Mouse (Mus musculus): Measurements from ENCODE around the gene Zfp526. TPM values are rescaled to one million over a fixed set of nuclear protein-coding genes. Genes with fewer than 3 reads are reported as not detected.

Gene Zfp526
- polyA plus RNA-seq, 2 experiments, result 2.1 to 4.9 TPM

DNA sequence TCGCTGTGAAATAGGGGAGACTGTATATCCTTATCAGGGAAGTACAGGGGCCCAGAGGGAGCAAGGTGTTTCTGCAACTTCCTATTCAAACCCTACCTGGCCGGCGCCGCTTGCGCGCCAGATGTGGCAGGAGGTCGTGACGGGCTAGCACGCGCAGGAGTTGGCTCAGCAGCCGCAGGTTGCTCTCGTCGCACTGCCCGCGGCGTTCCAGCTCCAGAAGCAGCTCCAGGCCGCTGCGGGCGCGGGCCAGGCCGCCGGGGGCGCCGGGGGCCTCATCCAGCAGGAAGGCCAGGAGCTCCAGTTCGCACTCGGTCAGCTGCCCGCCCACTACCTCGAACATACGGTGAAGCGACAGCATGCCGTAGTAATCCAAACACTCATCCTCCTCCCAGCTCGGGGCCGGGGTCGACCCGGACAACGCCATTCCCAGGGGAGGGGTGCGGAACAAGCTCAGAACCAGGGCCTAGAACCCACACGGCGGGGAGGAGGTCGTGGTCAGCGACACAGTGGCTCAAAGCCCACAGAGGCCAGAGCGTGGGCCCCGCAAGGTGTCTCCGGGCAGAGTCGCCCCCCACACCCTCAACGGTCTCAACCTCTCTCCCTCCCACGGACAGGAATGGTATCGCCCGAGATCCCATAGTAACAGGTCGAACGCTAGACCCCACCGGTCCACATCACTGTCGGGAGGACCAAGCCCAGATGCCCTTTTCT, 2.4 kb upstream of the Zfp526 start:
- Histone ChIP-seq H3K9me3 (ENCODE audit: control insufficient read depth, low read length) (no peaks in the 10 kb centered on the region), H3K4me1 (replicated peaks; ENCODE audit: control insufficient read depth in 2 of 2, insufficient read depth in 2 of 2, low read length in 1 of 2) (peaks cover 35% of the 10 kb centered on the region in 2 experiments), H3K27me3 (ENCODE audit: control insufficient read depth, insufficient read depth, low read length) (no peaks in the 10 kb centered on the region), H3K4me3 (ENCODE audit: insufficient read depth in 1 of 2, low read depth in 2 of 2, low read length in 2 of 2) (peak overlapping the region; percentile 87 to 99), H3K4me2 (ENCODE audit: low read depth) (peak overlapping the region; percentile 86), H3K36me3 (replicated peaks; ENCODE audit: control insufficient read depth, insufficient read depth, low read depth) (peaks cover 53% of the 10 kb centered on the region), H3K27ac (peak overlapping the region; percentile 98), H3K9ac (replicated peaks) (peak overlapping the region; percentile 99)
- TF ChIP-seq CTCF (IDR thresholded peaks at IDR 0.05; ENCODE audit: low read depth) (peak; percentile 36), EP300 (IDR thresholded peaks at IDR 0.05; ENCODE audit: low read depth) (no peak)
- no peak for DNase-seq (ENCODE audit: low read depth in 3 of 3, low spot score in 3 of 3)
- WGBS (ENCODE audit: insufficient replicate concordance), result under 1% methylated on average over 53 of the region's 53 CpGs
- peak; percentile 25; the same call in 1 of the 2 replicates for ATAC-seq (ENCODE audit: insufficient read depth)

DNA sequence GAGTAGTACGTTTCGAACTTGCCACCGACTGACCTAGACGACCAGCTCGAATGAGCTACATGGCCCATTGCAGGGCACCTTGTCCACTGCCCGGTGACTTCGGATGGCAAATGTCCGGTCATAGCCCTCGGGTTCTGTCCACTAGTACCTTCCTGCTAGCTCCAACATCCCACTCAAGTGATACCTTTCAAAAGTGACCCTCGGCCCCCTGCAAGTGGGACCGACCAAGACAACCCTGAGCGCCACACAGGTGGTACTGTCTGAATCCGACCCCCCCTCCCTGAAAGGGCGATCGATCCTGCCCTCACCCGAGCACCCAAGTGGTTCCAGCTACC, 1.8 kb upstream of the Zfp526 start:
- peak overlapping the region; percentile 99 for H3K9ac ChIP-seq (replicated peaks)
- H3K27me3 ChIP-seq (ENCODE audit: control insufficient read depth, insufficient read depth, low read length), result no peaks in the 10 kb centered on the region
- DNase-seq (ENCODE audit: low read depth in 3 of 3, low spot score in 3 of 3), result no peak
- peak overlapping the region; percentile 98 for H3K27ac ChIP-seq
- H3K4me3 ChIP-seq (ENCODE audit: insufficient read depth in 1 of 2, low read depth in 2 of 2, low read length in 2 of 2), result peak overlapping the region; percentile 87 to 99
- H3K36me3 ChIP-seq (replicated peaks; ENCODE audit: control insufficient read depth, insufficient read depth, low read depth), result peaks cover 53% of the 10 kb centered on the region
- no peaks in the 10 kb centered on the region for H3K9me3 ChIP-seq (ENCODE audit: control insufficient read depth, low read length)
- ATAC-seq (ENCODE audit: insufficient read depth), result no peak
- under 1% methylated on average over 16 of the region's 16 CpGs for WGBS (ENCODE audit: insufficient replicate concordance)
- peaks cover 35% of the 10 kb centered on the region in 2 experiments for H3K4me1 ChIP-seq (replicated peaks; ENCODE audit: control insufficient read depth in 2 of 2, insufficient read depth in 2 of 2, low read length in 1 of 2)
- TF ChIP-seq CTCF (IDR thresholded peaks at IDR 0.05; ENCODE audit: low read depth) (no peak), EP300 (IDR thresholded peaks at IDR 0.05; ENCODE audit: low read depth) (0 out of 2 replicates have a peak, but pooled peaks have one; percentile 12)
- peak overlapping the region; percentile 86 for H3K4me2 ChIP-seq (ENCODE audit: low read depth)

DNA sequence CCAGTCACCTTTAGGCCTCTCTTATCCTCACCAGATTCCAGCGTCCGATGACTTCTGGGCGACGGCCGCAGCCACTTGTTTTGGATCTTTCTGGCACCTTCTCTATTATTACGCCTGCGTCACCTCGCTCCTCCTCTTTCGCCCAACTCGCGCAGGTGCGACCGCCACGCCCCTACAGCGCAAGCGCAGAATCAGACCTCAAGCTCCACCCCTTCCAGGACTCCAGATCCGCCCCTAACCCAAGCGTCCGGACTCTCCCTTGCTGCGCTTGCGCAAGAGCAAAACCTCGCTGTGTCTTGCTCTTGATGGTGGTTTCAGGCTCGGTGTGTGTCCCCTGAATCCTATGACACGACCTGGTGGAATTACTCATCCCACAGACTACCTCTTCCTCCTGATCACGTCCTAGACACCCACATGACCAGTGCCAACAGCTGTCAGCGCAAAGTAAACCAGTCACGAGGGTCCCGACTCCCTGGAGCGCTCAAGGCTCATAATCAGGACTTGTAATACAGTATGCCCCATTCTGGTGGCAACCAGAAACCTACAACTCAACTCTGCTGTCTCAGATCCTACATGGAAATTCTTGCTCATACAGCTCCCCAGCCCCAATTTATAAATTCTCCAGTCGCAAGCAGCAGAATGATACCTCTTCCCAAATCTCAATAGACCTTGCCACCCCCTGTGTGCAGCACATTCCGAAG, 1.3 kb upstream of the Zfp526 start:
- Histone ChIP-seq H3K9me3 (ENCODE audit: control insufficient read depth, low read length) (no peaks in the 10 kb centered on the region), H3K4me1 (replicated peaks; ENCODE audit: control insufficient read depth in 2 of 2, insufficient read depth in 2 of 2, low read length in 1 of 2) (peaks cover 35% of the 10 kb centered on the region in 2 experiments), H3K27ac (peak overlapping the region; percentile 99), H3K4me3 (ENCODE audit: insufficient read depth in 1 of 2, low read depth in 2 of 2, low read length in 2 of 2) (peak overlapping the region; percentile 87 to 99), H3K36me3 (replicated peaks; ENCODE audit: control insufficient read depth, insufficient read depth, low read depth) (peaks cover 53% of the 10 kb centered on the region), H3K9ac (replicated peaks) (peak overlapping the region; percentile 99), H3K4me2 (ENCODE audit: low read depth) (peak overlapping the region; percentile 98), H3K27me3 (ENCODE audit: control insufficient read depth, insufficient read depth, low read length) (no peaks in the 10 kb centered on the region)
- DNase-seq (ENCODE audit: low read depth in 3 of 3, low spot score in 3 of 3), result peak; percentile 95 to 97 (median 95)
- TF ChIP-seq CTCF (IDR thresholded peaks at IDR 0.05; ENCODE audit: low read depth), result 0 out of 2 replicates have a peak, but pooled peaks have one; percentile 9
- no peak for TF ChIP-seq EP300 (IDR thresholded peaks at IDR 0.05; ENCODE audit: low read depth)
- peak; percentile 69 for ATAC-seq (ENCODE audit: insufficient read depth)
- 2% methylated on average over 31 of the region's 31 CpGs for WGBS (ENCODE audit: insufficient replicate concordance)

GRCm38 (mm10) chr7:25220457-25221101, 646 bp upstream of the Zfp526 start, which contains the start of gene Dedd2:
Dedd2 (minus strand) TSS chr7:25220615.
- DNase-seq (ENCODE audit: low read depth in 3 of 3, low spot score in 3 of 3) (peak; percentile 54 to 67 (median 58)), ATAC-seq (ENCODE audit: insufficient read depth) (peak; percentile 33; the same call in 1 of the 2 replicates)
- H3K36me3 ChIP-seq (replicated peaks; ENCODE audit: control insufficient read depth, insufficient read depth, low read depth), result peaks cover 53% of the 10 kb centered on the region

More at GRCm38 (mm10) chr7:25220457-25221101, 646 bp upstream of the Zfp526 start, which contains the start of gene Dedd2:
- peak within 1 kb of the TSS; percentile 99 for H3K9ac ChIP-seq (replicated peaks)
- peak within 1 kb of the TSS; percentile 87 to 99 for H3K4me3 ChIP-seq (ENCODE audit: insufficient read depth in 1 of 2, low read depth in 2 of 2, low read length in 2 of 2)
- H3K27ac ChIP-seq, result peak within 1 kb of the TSS; percentile 99
- WGBS (ENCODE audit: insufficient replicate concordance), result 3% methylated on average over 20 of the region's 20 CpGs
- no peaks in the 10 kb centered on the region for H3K27me3 ChIP-seq (ENCODE audit: control insufficient read depth, insufficient read depth, low read length)
- H3K9me3 ChIP-seq (ENCODE audit: control insufficient read depth, low read length), result no peaks in the 10 kb centered on the region
- TF ChIP-seq CTCF (IDR thresholded peaks at IDR 0.05; ENCODE audit: low read depth), result no peak
- no peak for TF ChIP-seq EP300 (IDR thresholded peaks at IDR 0.05; ENCODE audit: low read depth)
- peak within 1 kb of the TSS; percentile 98 for H3K4me2 ChIP-seq (ENCODE audit: low read depth)
- peaks cover 35% of the 10 kb centered on the region in 2 experiments for H3K4me1 ChIP-seq (replicated peaks; ENCODE audit: control insufficient read depth in 2 of 2, insufficient read depth in 2 of 2, low read length in 1 of 2)

Measured in liver, embryonic 14.5 days (tissue).